Mouse (Mus musculus) 3T3-L1 (cell line): ENCODE results near the gene Kcnh1.

Experiments used
- DNase-seq: peaks from one replicate; pipeline ENCODE4 v3.0.0-alpha.2; 2015; ENCODE audit warnings: low read depth, low spot score

The Kcnh1 gene

DNA sequence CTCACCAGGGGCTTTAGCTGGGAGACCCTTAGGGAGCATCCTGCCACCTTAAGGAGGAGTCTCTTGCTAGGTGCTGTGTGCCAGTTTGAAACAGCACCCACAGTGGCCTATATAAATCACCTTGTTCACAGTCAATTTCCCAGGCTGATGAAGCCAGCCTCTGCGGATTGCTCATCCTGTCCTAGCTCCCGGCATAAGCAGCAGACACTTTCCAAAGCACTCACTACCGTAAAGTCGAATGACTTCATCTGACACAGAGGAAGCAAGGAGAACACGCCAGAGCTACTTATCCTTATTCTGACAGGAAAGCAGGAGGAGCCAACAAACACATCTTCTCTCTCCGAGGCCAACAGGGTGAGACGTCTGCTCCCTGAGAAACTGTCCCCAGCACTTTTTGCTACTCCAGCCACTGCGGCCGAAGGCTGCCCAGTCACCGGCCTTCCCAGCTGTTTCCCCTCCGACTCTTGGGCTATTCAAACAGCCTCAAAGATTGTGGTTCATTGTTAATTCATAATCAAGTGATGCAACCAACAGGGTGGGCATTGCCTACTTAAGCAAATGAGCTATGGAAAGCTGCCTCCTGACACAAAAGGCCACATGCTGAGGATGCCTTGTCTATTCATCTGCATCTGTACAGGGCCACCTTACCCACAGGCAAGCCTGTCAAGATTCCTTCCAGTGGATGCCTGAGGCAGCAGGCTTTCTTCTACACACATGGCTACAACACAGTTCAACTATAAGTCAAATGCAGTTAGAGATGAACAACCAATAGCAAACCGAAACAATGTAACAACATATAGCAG, 332.0 kb downstream of the Kcnh1 start:
- DNase-seq = no peak

DNA sequence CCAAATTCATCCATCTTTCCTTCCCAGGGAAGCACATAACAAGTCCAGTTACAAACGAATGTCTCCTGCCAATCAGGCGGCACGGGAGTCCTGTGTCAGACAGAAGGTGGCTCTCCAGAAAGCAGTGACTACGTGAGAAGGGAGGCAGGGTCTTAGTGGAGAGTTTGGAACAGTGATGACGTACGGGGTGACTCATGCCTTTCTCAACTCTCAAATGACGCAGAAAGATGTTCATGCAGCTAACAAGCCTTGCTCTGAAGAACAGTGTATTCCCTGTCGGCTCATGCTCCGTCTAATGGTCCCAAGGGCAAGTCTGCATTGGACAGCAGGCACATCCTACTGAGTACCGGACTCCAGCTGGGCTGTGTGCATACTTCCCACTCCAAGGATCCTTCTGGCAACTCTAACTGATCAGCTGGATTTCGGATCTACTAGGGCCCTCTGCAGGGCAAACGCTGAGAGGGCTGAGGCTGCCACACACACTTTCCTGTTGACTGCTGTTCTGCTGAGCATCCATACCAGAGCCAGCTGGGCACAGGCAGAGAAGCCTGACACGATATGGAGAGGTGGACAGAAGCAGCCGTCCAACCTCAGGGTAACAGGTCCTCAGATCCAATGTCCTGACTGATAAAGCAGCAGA, 335.3 kb downstream of the Kcnh1 start:
- peak; percentile 51 for DNase-seq

GRCm38 (mm10) chr1:192531490-192532146, 341.0 kb downstream of the Kcnh1 start:
- no peak for DNase-seq

GRCm38 (mm10) chr1:192532212-192532611, 341.6 kb downstream of the Kcnh1 start:
- no peak for DNase-seq

DNA sequence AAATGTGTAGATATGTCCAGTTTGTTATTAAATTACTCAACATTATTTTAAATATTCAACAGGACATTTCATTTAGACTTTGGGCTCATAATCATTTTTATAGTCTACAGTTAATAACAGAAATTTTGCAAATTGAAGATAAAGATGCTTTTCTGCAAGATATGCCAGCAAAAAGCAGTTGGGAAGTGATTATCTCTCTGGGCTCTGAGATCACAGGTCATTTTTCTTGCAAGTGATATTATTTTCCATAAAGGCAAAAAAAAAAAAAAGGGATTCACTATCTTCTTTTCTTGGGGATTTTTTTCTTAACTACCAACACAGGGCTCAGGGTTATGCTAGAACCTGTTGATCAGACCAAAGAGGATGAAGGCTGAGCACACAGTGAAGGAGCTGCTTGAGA, 342.4 kb downstream of the Kcnh1 start:
- no peak for DNase-seq

DNA sequence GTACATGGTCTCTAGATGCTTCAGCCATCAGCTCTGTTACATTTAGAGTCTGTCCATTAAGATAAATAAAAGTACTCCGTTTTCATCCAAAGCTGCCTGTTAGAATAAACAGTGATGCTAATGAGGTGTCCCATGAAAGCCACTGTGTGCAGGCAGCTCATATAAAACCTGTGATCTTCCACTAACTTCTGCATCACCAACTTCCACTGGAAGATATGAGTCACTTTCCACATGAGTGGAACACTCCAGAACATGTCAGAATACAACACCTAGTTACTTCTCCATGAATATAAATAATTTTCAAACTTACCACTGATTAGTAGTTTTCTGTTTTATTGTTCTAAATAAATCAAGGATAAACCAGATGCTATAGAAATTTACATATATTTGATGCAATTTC, 345.9 kb downstream of the Kcnh1 start:
- no peak for DNase-seq

DNA sequence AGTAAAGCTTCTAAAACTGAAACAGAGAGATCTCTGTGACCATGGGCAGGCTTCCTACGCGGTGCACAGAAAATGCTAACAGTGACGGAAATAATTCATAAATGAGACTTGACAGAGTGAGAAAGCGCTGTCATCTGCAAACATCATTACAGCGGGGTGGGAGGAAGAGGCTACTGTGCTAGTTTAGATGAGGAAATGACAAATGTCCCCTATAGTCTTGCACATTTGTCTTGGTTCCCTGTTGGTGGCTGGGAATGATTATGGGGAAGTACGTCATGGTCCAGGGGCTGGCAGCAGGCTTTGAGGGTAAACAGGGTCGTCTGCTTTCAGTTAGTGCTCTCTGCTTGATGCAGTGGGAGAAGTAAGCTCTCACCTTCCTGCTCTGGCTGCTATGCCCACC, 346.6 kb downstream of the Kcnh1 start:
- no peak for DNase-seq

DNA sequence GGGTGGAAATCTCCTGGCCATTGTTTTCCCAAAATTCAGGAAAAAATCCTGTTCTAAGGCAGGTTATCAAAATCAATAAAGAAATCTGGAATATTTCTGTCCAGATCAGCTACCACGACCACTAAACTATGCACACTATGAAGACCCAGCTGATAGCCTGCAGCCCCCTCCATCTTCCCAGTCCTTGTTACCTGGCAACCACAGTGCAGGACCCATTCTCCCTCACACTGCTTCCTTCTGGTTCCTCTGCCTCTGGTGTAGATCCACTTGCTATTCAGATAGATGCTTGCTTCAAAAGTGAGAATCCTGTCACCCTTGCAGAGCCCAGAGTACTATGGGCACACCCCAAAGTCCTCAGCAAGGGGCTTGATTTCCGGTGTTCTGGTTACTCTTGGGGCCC, 351.5 kb downstream of the Kcnh1 start:
- DNase-seq = no peak

- no peak for DNase-seq
Observed at GRCm38 (mm10) chr1:192543686-192544085, 353.1 kb downstream of the Kcnh1 start.

DNA sequence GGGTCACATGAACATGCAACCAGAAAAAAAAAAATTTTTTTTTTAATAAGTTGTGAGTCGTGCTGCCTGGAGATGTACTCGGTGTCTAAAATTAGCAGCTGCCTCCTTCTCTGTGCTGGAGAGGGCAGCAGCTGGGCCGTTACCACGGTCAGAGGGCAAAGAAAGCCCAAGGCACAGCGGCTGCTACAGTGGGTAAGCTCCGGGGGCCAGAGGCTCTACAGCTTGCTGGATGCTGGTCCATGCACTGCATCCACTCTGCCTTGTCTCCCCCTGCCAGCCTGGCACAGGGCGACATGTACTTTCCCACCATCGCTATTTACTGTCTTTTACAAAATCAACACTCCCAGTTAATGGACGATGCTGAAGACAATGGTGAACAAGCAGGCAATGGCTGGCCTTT, 353.5 kb downstream of the Kcnh1 start:
- DNase-seq = no peak

- DNase-seq = no peak
Observed at GRCm38 (mm10) chr1:192544901-192545300, 354.3 kb downstream of the Kcnh1 start.

GRCm38 (mm10) chr1:192546843-192547242, 356.3 kb downstream of the Kcnh1 start:
- peak; percentile 27 for DNase-seq

GRCm38 (mm10) chr1:192550561-192550960, 360.0 kb downstream of the Kcnh1 start:
- DNase-seq = no peak

- DNase-seq = no peak
Observed at GRCm38 (mm10) chr1:192555516-192555915, 364.9 kb downstream of the Kcnh1 start.

- no peak for DNase-seq
Observed at GRCm38 (mm10) chr1:192557978-192558594, 367.5 kb downstream of the Kcnh1 start.

DNA sequence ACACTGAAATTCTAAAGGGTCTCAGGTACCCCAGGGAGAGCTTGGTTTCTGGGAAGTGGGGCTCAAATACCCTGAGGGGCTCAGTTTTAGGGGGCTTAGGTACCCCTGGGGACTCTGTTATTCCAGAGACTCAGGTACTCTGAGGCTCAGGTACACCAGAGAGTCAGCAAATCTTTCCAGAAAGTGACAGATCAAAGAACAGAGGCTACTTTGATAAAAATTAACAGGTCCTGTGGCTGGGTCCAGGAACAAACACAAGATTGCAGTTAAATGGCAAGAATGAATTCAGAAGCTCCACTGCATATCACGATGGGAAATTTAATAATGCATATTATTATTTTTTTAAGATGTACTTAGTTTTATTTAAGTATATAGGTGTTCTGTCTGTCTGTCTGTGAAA, 368.8 kb downstream of the Kcnh1 start:
- DNase-seq = no peak
